Mouse (Mus musculus): ENCODE measurements at regions not wholly inside any gene's neighbourhood (a gene's known extent, or its start where the extent isn't known, plus 50 kb on each side); places are given as distances from the start of the nearest gene placed in this dataset.

- no peak for ATAC-seq (replicated peaks in 1 of 2; ENCODE audit: insufficient read depth in 1 of 2, low FRiP score in 2 of 2, low TSS enrichment in 1 of 2, low read depth in 1 of 2, poor library complexity in 2 of 2, severe bottlenecking in 2 of 2)
These were observed 60.9 kb upstream of the Foxa2 start for GRCm38 (mm10) chr2:148107607-148108115.

- ATAC-seq (replicated peaks in 1 of 2; ENCODE audit: insufficient read depth in 1 of 2, low FRiP score in 2 of 2, low TSS enrichment in 1 of 2, low read depth in 1 of 2, poor library complexity in 2 of 2, severe bottlenecking in 2 of 2) = peak; percentile 37 to 67; a peak in 2 of 4 replicates
These were observed 63.4 kb upstream of the Foxa2 start for GRCm38 (mm10) chr2:148110149-148110548.

- 0 out of 4 replicates have a peak, but pooled peaks of 1 of the 2 experiments have one; percentile 40 for ATAC-seq (replicated peaks in 1 of 2; ENCODE audit: insufficient read depth in 1 of 2, low FRiP score in 2 of 2, low TSS enrichment in 1 of 2, low read depth in 1 of 2, poor library complexity in 2 of 2, severe bottlenecking in 2 of 2)
These were observed 65.1 kb upstream of the Foxa2 start for GRCm38 (mm10) chr2:148111889-148112288.

GRCm38 (mm10) chr2:148113184-148113583 lies 66.4 kb upstream of the Foxa2 start:
- no peak for ATAC-seq (replicated peaks in 1 of 2; ENCODE audit: insufficient read depth in 1 of 2, low FRiP score in 2 of 2, low TSS enrichment in 1 of 2, low read depth in 1 of 2, poor library complexity in 2 of 2, severe bottlenecking in 2 of 2)

GRCm38 (mm10) chr2:148114600-148114999 lies 67.8 kb upstream of the Foxa2 start:
- ATAC-seq (replicated peaks in 1 of 2; ENCODE audit: insufficient read depth in 1 of 2, low FRiP score in 2 of 2, low TSS enrichment in 1 of 2, low read depth in 1 of 2, poor library complexity in 2 of 2, severe bottlenecking in 2 of 2) = no peak

GRCm38 (mm10) chr2:148116033-148116790 lies 69.4 kb upstream of the Foxa2 start:
- no peak for ATAC-seq (replicated peaks in 1 of 2; ENCODE audit: insufficient read depth in 1 of 2, low FRiP score in 2 of 2, low TSS enrichment in 1 of 2, low read depth in 1 of 2, poor library complexity in 2 of 2, severe bottlenecking in 2 of 2)

GRCm38 (mm10) chr2:148117420-148117819 lies 70.7 kb upstream of the Foxa2 start:
- ATAC-seq (replicated peaks in 1 of 2; ENCODE audit: insufficient read depth in 1 of 2, low FRiP score in 2 of 2, low TSS enrichment in 1 of 2, low read depth in 1 of 2, poor library complexity in 2 of 2, severe bottlenecking in 2 of 2) = no peak

GRCm38 (mm10) chr2:148121885-148122876 lies 75.4 kb upstream of the Foxa2 start:
- peak; percentile 63 to 69; a peak in 3 of 4 replicates for ATAC-seq (replicated peaks in 1 of 2; ENCODE audit: insufficient read depth in 1 of 2, low FRiP score in 2 of 2, low TSS enrichment in 1 of 2, low read depth in 1 of 2, poor library complexity in 2 of 2, severe bottlenecking in 2 of 2)

- peak in 1 of 2 experiments; percentile 55; a peak in 1 of 4 replicates for ATAC-seq (replicated peaks in 1 of 2; ENCODE audit: insufficient read depth in 1 of 2, low FRiP score in 2 of 2, low TSS enrichment in 1 of 2, low read depth in 1 of 2, poor library complexity in 2 of 2, severe bottlenecking in 2 of 2)
These were observed 77.0 kb upstream of the Foxa2 start for GRCm38 (mm10) chr2:148123780-148124179.

- no peak for ATAC-seq (replicated peaks in 1 of 2; ENCODE audit: insufficient read depth in 1 of 2, low FRiP score in 2 of 2, low TSS enrichment in 1 of 2, low read depth in 1 of 2, poor library complexity in 2 of 2, severe bottlenecking in 2 of 2)
These were observed 87.0 kb upstream of the Foxa2 start for GRCm38 (mm10) chr2:148133811-148134210.

- no peak for ATAC-seq (replicated peaks in 1 of 2; ENCODE audit: insufficient read depth in 1 of 2, low FRiP score in 2 of 2, low TSS enrichment in 1 of 2, low read depth in 1 of 2, poor library complexity in 2 of 2, severe bottlenecking in 2 of 2)
These were observed 95.2 kb upstream of the Foxa2 start for GRCm38 (mm10) chr2:148141936-148142335.

- no peak for ATAC-seq (replicated peaks in 1 of 2; ENCODE audit: insufficient read depth in 1 of 2, low FRiP score in 2 of 2, low TSS enrichment in 1 of 2, low read depth in 1 of 2, poor library complexity in 2 of 2, severe bottlenecking in 2 of 2)
These were observed 98.0 kb upstream of the Foxa2 start for GRCm38 (mm10) chr2:148144816-148145215.

- ATAC-seq (replicated peaks in 1 of 2; ENCODE audit: insufficient read depth in 1 of 2, low FRiP score in 2 of 2, low TSS enrichment in 1 of 2, low read depth in 1 of 2, poor library complexity in 2 of 2, severe bottlenecking in 2 of 2) = no peak
These were observed 101.5 kb upstream of the Foxa2 start for GRCm38 (mm10) chr2:148148272-148148671.

- no peak; a peak in 1 of 4 replicates for ATAC-seq (replicated peaks in 1 of 2; ENCODE audit: insufficient read depth in 1 of 2, low FRiP score in 2 of 2, low TSS enrichment in 1 of 2, low read depth in 1 of 2, poor library complexity in 2 of 2, severe bottlenecking in 2 of 2)
These were observed 102.7 kb upstream of the Foxa2 start for GRCm38 (mm10) chr2:148149426-148149825.

- no peak for ATAC-seq (replicated peaks in 1 of 2; ENCODE audit: insufficient read depth in 1 of 2, low FRiP score in 2 of 2, low TSS enrichment in 1 of 2, low read depth in 1 of 2, poor library complexity in 2 of 2, severe bottlenecking in 2 of 2)
These were observed 106.9 kb upstream of the Foxa2 start for GRCm38 (mm10) chr2:148153513-148154271.

GRCm38 (mm10) chr2:148156122-148156521 lies 109.4 kb upstream of the Foxa2 start:
- ATAC-seq (replicated peaks in 1 of 2; ENCODE audit: insufficient read depth in 1 of 2, low FRiP score in 2 of 2, low TSS enrichment in 1 of 2, low read depth in 1 of 2, poor library complexity in 2 of 2, severe bottlenecking in 2 of 2) = no peak

- no peak for ATAC-seq (replicated peaks in 1 of 2; ENCODE audit: insufficient read depth in 1 of 2, low FRiP score in 2 of 2, low TSS enrichment in 1 of 2, low read depth in 1 of 2, poor library complexity in 2 of 2, severe bottlenecking in 2 of 2)
These were observed 112.3 kb upstream of the Foxa2 start for GRCm38 (mm10) chr2:148159028-148159600.
